Mouse (Mus musculus): ENCODE measurements around the gene Upk3bl. TPM values are rescaled to one million over a fixed set of nuclear protein-coding genes. Genes with fewer than 3 reads are reported as not detected.
"Not testable (repeated sequence)": the region's sequence is repeated elsewhere in the genome, so short reads cannot be mapped to it uniquely, and the experiment has no call there.

The Upk3bl gene
- total RNA-seq, 2 experiments from 2014 or later: not detected

- peak; percentile 92 for DNase-seq
Observed at GRCm38 (mm10) chr5:136045987-136046386, 8.3 kb upstream of the Upk3bl start.

GRCm38 (mm10) chr5:136048541-136048940 is 5.8 kb upstream of the Upk3bl start:
- not testable (repeated sequence) for DNase-seq

GRCm38 (mm10) chr5:136049926-136050325 is 4.4 kb upstream of the Upk3bl start:
- no peak for DNase-seq

GRCm38 (mm10) chr5:136051231-136052085 is 2.8 kb upstream of the Upk3bl start:
- no peak for DNase-seq

GRCm38 (mm10) chr5:136052861-136053655 is 1.2 kb upstream of the Upk3bl start:
- DNase-seq: no peak

- DNase-seq: no peak
Observed at GRCm38 (mm10) chr5:136056062-136056461, 1.8 kb downstream of the Upk3bl start.

GRCm38 (mm10) chr5:136057085-136057484 is 2.8 kb downstream of the Upk3bl start:
- DNase-seq: no peak

- peak; percentile 89 for DNase-seq
Observed at GRCm38 (mm10) chr5:136061567-136061966, 7.3 kb downstream of the Upk3bl start.

GRCm38 (mm10) chr5:136063920-136064319 is 9.6 kb downstream of the Upk3bl start:
- no peak for DNase-seq

GRCm38 (mm10) chr5:136066404-136067148 is 12.3 kb downstream of the Upk3bl start:
- DNase-seq: not testable (repeated sequence)

GRCm38 (mm10) chr5:136069411-136069810 is 15.1 kb downstream of the Upk3bl start:
- no peak for DNase-seq

- DNase-seq: no peak
Observed at GRCm38 (mm10) chr5:136073051-136073450, 18.8 kb downstream of the Upk3bl start.

- no peak for DNase-seq
Observed at GRCm38 (mm10) chr5:136073526-136073925, 19.2 kb downstream of the Upk3bl start.

- DNase-seq: no peak
Observed at GRCm38 (mm10) chr5:136075076-136075475, 20.8 kb downstream of the Upk3bl start.

- DNase-seq: peak; percentile 23
Observed at GRCm38 (mm10) chr5:136076284-136076683, 22.0 kb downstream of the Upk3bl start.

GRCm38 (mm10) chr5:136077001-136077550 is 22.8 kb downstream of the Upk3bl start:
- no peak for DNase-seq

GRCm38 (mm10) chr5:136078136-136078535 is 23.8 kb downstream of the Upk3bl start:
- no peak for DNase-seq

GRCm38 (mm10) chr5:136082345-136082744 is 28.1 kb downstream of the Upk3bl start:
- no peak for DNase-seq

GRCm38 (mm10) chr5:136083669-136084107 is 29.4 kb downstream of the Upk3bl start, which contains the start of gene Rasa4:
Gene Rasa4, plus strand, starts transcription at chr5:136083916.
- peak; percentile 88 for DNase-seq

GRCm38 (mm10) chr5:136084144-136084881 is 30.0 kb downstream of the Upk3bl start:
- no peak for DNase-seq
